16 mouse cellular contexts compared by ENCODE assay signal in the genomic region with DNA sequence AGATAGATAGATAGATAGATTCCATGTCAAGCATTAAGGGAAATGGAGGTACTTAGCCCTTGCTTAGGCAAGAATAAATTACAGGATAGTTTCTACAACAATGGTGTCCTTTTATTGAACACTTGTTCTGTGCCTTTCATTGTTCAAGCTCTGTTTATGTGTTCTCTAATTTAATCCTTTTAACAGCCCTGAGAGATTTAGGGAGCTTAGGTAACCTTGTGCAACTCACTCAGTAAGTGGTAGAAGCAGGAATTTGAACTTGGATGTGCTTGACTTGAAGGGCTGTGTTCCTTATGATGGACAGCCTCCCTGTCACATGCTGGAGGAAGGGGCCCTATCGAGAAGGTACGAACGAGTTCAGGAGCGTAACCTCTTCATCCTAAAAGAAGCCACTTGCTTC.
DNase-seq lines count a peak whose midpoint lies in the region.
"Had no signal": no experiment of that assay in that cellular context is flagged by ENCODE, and none has a peak within 500 bp of the region (broad histone marks: within the 10 kb centered on the region; RNA-seq: fewer than 3 reads in every experiment).

No protein-coding gene starts in this region.

- peak; percentile 3 for DNase-seq in embryo, embryonic 10 days (ENCODE audit: low spot score)
- DNase-seq in embryo, embryonic 9.5 days (ENCODE audit: extremely low spot score), result no peak
- peak; percentile 65 for DNase-seq in fat pad, adult 2 months (ENCODE audit: extremely low read depth, low read depth, low spot score)
- DNase-seq in gonadal fat pad, adult 2 months (ENCODE audit: low read depth), result peak; percentile 86
- no peak for DNase-seq in kidney, adult 18-20 months
- DNase-seq in cerebellum, postnatal 4 days (ENCODE audit: low spot score in 2 of 2), result no peak
- DNase-seq: adrenal gland, adult 2 months; adrenal gland, adult 8-10 months; adrenal gland, postnatal 10 days; adrenal gland, postnatal 14 days; adrenal gland, postnatal 25 days; adrenal gland, postnatal 36 days; B cell, adult 2 months; cerebellum, adult 11 months; cerebellum, adult 11-12 months; cerebellum, adult 18-20 months had no signal

Comparison
In these comparisons a context has a peak if more than half of its experiments do, and no peak if none do; other contexts are left out.
1. DNase-seq: peak in embryo, embryonic 10 days (single experiment), fat pad, adult 2 months (single experiment) and gonadal fat pad, adult 2 months (single experiment); none in embryo, embryonic 9.5 days (single experiment), kidney, adult 18-20 months (single experiment) and cerebellum, postnatal 4 days (0 of 2).